10 mouse cellular contexts compared by ENCODE assay signal in the genomic region with DNA sequence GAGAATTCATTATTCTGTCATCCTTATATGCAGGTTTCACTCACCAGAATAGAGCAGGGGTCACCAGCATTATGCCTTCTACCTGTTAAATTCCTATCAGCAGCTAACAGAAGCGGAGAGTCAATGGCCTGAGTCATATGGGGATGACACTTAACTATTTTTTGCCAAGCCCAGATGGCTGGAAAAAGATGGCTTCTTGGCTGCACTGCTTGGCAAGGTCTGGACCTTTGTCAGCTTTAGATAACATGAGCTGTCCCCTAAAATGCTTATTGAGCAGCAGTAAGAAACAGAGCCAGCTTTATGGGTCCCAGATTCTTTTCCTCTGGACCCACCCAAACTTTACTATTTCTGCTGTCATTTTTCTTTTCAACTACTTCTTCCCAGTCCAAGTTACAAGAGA.
"Had no signal": no experiment of that assay in that cellular context is flagged by ENCODE, and none has a peak within 500 bp of the region (broad histone marks: within the 10 kb centered on the region; RNA-seq: fewer than 3 reads in every experiment).

No protein-coding gene starts in this region.

- DNase-seq: kidney, postnatal 10 days; kidney, postnatal 36 days; liver, embryonic 13.5 days; lung, adult 2 months; lung, postnatal 14 days; lung, postnatal 4 days; midbrain, embryonic 14.5 days; thymus, adult 2 months; thymus, postnatal 14 days; thymus, postnatal 4 days had no signal
